Mouse (Mus musculus) layer of hippocampus, adult 18-20 months (tissue): ENCODE measurements around the gene Vps25. TPM values are rescaled to one million over a fixed set of nuclear protein-coding genes. Genes with fewer than 3 reads are reported as not detected.

Experiments used
- DNase-seq, 2 experiments: peaks; one replicate each; pipeline ENCODE4 v3.0.0; 2022; ENCODE audit warnings: low spot score in 2 of 2
- total RNA-seq, 2 experiments: library from RNA; stranded (reverse); gene quantifications; 2 replicates each; pipeline ENCODE4 v1.2.3; 2021

Vps25 gene
- total RNA-seq, 2 experiments from 2014 or later = 61.8 to 65.6 TPM

DNA sequence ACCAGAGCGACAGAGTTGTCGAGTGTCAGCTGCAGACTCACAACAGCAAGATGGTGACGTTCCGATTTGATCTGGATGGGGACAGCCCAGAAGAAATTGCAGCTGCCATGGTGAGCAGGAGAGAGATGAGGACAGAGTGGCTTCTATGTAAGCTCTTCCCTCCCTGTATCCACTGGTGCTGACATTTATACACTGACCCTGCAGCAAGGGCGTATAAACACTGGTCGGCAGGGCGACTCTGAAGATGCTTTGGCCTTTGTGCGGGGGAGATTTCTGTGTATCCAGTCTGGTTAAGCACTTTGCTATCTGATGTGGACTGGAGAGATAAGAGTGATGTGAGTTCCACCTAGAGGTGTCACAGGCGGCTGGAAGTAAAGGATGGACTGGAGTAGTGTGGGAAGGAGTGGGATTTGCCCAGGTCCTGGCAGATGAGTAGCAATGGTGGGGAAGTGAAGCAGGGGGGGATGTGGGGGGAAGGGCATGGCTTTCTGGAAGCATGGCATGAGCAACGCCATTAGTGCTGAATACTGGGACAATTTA is 16.1 kb downstream of the Vps25 start:
- DNase-seq = no peak

DNA sequence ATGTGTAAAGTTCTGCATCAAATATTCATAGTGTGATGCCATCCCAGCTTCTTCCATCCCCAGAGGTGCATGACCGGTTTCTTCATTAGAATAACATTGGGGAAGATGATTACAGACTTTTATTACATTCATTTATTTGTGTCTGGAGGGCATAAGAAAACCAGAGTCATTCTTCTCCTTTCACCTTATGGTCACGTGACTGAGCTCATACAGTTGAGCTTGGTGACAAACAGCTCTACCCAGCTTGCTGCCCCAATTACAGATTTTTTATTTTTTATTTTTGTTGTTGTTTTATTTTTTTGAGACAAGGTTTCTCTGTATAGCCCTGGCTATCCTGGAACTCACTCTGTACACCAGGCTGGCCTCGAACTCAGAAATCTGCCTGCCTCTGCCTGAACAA is 18.9 kb downstream of the Vps25 start:
- DNase-seq = no peak

DNA sequence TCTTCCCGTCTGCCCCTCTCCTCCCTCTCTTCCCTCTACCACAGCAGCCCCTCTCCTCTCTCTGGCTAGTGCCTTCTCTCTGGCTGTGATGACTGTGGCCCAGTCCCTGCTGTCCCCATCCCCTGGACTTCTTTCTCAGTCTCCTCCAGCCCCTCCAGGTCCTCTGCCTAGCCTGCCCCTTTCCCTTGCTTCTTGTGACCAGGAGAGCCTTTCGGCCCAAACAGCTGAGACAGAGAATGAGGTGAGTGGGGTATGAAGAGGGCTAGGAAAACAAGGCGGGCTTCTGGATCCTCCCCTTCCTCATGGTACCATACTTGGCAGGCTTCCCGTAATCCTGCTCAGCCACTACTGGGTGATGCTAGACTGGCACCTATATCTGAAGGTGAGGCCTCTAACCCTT is 21.8 kb downstream of the Vps25 start:
- no peak for DNase-seq

DNA sequence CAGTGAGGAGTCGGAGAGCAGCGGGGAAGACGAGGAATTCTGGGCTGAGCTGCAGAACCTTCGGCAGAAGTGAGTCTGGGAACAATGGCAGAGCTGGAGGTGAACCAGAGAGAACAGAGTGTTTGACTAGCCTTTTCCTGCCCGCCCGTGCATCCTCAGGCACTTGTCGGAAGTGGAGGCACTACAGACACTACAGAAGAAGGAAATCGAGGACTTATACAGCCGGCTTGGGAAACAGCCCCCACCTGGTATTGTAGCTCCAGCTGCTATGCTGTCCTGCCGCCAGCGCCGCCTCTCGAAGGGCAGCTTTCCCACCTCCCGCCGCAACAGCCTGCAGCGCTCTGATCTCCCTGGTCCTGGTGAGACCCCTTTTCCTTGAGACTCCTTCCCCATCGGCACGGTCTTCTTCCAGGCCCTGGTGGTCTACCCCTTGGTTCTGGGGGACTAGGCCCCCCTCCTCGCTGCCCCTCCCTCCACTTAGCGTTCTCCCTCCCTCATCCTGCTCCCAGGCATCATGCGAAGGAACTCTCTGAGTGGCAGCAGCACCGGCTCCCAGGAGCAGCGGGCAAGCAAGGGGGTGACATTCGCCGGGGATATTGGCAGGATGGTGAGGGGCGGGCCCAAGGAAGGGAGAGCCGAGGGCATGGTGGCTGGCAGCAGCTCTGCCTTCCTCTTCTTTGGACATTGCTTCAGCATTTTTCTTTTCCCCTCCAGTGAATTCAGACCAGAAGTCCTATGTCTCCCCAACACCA is 23.0 kb downstream of the Vps25 start:
- DNase-seq = no peak

DNA sequence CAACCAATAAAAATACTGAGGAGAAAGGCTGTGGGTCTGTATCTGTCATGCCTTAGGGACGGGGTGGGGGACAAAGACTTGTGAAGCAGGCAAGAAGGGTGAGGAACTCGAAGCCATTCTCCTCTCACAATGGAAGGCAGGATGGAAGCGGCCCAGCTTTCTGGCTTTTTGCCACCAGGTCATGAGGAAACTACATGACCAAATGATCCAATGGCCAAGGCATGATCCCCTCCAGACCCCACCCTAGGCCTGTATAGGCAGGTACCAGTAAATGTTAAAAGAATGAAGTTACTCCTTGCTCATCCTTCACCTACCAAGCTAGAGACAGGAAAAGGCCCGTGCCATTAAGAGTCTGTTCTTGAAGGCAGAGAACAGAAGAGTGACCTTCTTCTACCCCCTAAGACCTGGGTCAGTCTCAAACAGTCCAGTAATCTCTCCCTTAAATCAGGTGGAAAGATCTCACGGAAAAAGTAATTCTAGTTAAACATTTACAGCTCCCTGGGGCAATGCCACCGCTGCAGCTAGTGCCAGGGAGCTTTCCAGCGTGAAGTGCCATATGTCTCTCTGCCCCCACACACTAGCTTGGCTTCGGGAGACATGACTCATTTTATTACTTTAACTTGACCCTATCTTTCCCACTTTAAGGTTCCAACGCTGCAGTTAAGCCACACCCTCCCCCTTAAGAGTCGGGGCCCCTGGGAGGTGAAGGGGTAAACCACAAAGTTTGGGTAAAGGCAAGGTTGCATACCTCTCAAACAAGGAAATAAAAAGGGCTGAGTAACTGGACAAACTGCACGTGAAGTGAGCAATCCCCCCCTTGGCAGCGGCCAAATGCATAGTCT is 24.1 kb downstream of the Vps25 start:
- peak in 1 of 2 experiments; percentile 62 for DNase-seq

DNA sequence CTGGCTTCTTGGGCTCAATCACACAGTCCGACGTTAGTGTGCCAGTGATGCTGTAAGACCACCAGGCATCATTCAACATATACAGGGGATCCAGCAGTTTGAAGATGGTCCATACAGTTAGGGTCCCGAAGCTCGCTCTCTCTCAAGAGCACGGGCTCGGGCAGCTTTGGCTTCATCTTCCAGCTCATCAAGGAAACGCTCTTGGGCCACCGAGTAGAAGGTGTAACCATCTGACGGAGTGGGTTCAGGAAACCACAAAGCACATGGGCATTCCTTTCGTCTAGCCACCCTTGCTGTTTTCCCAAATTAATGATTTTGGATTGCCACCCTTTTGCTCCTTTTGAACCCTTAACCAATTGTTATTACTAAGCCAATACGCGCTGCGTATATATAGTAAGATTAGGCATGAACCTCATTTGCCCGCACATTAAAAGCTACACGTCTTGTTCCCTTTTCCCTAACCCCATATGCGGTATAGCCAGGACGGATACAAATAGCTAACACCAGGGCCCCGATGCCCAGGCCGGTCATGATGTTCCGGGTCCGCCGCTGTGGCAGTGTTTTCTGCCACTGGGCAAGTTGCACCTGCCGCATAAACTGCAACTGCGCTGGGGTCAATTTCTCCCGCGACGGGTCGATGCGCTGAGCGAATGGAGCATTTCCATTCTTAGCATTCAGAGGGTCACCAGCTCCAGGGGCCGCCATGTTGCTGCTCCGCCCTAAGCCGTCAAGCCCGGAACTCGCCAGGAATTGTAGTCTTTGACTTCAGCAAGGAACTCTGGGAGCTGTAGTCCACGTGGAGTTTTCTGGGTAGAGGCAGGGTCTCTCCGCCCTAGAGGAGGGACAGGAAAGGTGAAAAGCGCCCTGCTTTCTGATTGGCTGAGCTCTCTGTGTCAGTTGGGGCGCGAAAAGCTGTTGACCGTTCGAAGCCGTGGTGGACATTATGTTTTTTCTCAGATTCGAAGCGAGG is 25.0 kb downstream of the Vps25 start, which contains the start of the genes Cntd1 and Coa3:
TSS of gene Cntd1 (plus strand) at position 790 of the 970 bp plus-strand sequence.
TSS of gene Coa3 (minus strand) at position 892 of the 970 bp plus-strand sequence.
- peak; percentile 84 to 91 for DNase-seq

DNA sequence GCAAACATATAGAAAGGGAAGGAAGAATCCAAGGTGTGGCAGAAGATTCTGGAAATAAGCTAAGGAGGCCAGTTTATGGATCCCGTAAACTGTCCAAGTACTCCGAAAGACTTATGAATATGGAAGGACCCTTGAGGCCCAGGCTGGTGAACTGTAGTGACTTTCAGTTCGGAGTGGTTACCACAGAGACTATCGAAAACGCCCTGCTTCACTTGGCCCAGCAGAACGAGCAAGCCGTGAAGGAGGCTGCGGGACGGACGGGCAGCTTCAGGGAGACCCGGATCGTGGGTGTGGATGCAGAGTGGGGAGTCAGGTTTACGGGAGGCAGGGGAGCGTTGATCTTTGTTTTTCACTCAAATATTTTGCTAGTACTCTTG is 25.7 kb downstream of the Vps25 start:
- no peak for DNase-seq

DNA sequence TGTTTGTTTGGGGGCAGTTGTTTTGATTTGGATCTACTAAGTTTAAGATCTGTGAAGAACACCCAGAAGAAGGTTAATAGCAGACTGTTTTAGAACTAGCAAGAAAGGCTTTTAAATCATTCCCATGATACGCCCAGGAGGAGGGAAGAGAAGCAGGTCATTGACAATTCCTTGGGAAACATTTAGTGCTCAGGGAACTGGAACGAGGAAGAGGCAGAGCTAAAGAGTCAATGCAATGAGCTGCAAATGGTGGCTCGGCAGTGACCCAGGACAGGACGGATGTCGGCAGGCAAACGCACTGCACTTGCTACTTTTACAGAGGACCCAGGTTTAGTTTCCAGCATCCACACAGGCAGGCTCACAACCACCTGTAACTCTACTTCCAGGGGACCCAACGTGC is 27.3 kb downstream of the Vps25 start:
- DNase-seq = no peak

DNA sequence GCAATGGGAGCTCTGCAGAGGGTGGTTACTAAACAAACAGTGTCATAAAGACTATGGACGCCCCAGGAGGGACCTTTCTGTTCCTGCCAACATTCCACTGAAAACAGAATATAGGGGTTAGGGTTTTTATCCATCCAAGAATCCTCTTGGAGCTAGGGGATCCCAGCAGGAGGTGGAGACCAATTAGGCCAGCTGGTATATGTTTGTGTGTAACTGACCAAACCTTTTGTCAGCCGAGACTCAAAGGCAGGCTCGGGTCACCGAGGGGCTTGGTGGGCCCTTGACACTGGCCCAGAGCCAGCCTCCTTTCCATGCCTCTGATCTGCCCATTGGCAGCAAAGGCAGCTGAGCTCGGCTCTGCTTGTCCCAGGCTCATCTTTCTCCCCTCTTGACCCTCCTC is 29.4 kb downstream of the Vps25 start:
- no peak for DNase-seq

DNA sequence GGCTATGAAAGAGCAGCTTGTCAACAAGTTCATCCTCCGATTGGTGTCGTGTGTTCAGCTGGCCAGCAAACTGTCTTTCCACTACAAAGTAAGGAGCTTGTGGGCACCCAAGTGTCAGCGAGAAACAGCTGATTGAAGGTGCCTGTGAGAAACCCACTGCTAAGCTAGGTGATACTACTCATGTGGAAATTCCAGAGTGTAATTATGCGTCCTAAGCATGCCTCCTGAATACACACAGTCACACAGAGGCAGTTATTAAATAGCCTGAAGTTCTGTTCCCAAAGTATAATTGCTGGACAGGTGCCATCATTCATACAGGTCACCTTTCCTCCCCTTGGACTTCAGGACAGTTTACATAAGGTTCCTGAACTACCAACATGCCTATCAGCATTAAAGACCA is 30.3 kb downstream of the Vps25 start:
- no peak for DNase-seq

DNA sequence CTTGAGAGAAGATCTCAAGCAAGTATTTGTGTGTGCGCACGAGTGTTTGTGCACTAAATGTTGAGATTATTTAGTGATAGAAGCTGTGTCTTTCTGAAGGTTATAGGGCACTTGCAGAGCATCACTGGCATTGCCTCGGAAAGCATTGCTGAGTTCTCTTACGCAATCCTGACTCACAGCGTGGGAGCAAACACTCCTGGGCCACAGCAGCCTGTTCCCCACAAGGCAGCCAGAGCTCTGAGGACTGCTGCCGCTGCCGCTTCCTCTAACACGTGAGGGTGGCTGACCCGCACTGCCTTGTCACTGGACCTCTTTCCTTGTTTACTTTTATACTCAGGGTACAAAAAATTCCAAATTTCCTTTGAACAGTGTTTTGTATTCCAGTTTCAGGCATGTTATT is 33.8 kb downstream of the Vps25 start:
- DNase-seq = peak in 1 of 2 experiments; percentile 62

DNA sequence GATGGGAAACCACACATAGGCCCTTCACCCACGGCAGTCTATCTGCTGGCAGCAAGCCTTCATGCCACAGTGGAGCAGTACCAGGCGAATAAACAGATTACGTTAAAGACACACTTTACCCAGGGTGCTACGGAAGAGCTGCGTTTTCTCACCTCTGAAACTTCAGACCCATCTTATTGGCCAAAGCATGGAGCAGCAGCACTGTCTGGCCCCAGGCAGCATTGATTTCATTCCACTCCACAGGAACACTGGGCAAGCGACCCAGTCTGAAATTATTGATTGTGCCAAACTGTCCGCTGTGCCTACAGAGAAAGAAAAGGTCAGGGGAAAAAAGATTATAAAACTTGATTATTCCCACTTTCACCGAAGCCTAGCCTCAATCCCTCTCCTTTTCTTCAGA is 37.7 kb downstream of the Vps25 start:
- no peak for DNase-seq

DNA sequence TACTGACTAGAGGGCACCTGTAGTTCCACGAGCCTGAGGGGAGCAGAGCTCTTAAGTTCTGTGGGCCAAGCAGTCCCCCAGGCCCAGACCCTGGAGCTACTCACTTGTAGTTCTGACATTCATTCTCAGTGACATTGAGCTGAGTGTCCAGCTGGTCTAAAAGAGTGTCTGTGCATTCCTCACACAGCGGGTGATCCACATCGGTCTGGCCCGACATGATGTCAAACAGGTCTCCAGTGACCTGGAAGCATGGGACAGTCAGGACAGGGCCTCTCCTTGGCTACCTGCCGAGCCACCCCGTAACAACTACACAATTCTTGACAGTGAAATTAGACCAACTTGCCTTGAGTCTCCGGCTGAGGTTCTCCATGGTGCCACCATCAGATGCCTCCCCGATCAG is 41.7 kb downstream of the Vps25 start:
- DNase-seq = no peak

DNA sequence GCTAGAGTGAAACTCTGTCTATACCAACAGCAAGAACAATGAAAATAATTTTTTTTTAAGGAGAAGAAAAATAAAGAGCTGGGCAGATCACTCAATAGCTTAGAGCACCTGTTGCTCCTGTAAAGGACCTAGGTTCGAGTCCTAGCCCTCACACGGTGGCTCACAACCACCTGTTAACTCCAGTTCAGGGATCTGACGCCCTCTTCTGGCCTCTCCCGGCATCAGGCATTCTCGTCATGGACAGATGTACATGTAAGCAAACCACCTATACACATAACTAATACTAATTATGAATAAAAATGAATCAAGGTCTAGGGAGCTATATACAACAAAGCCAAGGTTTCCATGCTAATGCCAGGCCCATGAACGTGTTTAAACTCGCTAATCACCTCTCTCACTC is 47.4 kb downstream of the Vps25 start:
- DNase-seq = no peak

DNA sequence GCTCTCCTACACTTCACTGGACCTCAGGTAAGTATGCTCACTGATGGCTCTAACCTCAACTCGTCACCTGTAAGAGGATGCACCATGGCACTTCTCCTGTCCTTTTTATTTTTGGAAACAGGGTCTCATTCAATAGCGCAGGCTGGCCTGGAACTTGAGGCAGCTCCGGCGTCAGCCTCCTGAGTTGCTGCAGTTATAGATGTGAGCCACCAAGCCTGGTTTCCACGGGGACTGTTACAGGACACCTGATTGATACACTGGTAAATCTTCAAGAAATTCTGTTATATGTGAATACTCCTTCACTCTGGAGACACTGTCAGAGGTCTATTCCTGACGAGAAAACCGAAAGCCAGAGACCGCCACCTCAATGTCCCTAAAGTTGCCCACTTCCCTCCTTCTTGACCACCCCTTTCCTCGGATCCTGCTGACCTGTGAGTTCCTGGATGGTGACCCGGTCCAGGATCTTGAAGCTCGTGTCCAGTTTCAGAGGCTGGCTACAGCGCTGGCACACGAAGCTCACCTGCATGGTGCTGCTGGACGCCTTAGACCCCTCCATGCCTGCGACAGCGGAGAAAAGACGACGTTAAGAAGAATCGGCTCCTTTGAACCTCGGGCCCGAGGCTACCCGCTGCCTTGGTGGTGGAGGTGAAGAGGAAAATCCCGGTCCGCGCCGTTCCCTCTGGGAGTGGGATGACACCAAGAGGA is 47.9 kb downstream of the Vps25 start:
- DNase-seq = no peak

DNA sequence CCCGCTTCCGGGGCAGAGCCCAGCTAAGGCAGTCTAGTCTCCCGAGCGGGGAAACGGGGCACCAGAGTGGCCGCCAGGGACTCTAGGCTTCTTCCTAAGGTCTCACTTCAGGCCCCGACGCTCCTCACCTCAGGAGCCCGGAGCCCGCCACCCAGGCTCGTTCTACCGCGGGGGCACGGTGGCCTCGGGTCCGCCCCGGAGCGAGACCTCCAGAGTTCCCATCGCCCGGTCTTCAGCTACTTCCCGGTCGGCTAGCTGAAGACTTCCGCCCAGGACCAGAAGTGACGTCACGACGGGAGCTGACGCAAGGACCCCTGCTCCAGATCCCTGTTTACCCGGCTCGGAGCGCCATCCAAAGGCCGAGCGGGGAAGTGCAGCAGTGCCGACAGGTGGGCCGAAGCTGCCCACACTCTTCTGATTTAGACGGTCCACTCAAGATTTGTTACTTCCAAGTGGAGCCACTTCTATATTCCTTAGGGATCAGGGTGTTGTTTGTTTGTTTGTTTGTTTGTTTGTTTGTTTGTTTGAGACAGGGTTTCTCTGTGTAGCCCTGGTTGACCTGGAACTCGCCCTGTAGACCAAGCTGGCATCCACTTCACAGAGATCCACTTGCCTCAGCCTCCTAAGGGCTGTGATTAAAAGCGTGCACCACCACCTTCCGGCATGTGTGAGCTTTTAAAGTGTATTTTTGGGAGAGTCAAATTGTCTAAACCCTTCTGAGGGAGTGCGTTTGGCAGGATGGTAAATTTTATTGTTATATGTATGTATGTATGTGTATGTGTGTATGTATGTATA is 48.7 kb downstream of the Vps25 start, which contains the start of gene Becn1:
TSS of gene Becn1 (minus strand) at position 283 of the 795 bp plus-strand sequence.
- peak; percentile 92 to 97 for DNase-seq

DNA sequence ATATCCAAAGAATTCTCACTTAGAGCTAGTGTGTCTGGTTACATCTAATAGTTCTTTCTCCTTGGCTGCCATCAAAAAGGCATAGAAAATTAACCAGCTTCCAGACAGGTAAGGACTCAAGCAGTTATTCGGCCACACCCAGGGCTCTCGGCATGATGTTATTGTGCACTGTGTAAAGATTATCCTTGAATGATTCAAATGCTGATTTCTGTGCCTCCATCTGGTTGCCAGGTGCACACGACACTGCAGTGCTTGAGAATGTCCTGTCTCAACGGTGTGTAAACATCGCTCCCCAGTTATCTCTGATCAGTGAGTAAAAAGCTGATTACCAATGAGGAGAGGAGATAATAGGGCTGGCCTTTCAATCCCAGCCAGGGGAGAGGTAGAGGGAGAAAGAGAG is 54.2 kb downstream of the Vps25 start:
- no peak for DNase-seq
